Mouse (Mus musculus) forebrain, postnatal 0 days (tissue): ENCODE measurements at regions not wholly inside any gene's neighbourhood (a gene's known extent, or its start where the extent isn't known, plus 50 kb on each side); places are given as distances from the start of the nearest gene placed in this dataset.
A peak's percentile ranks its signal among the peaks of the same experiment; 100 is the strongest.

ENCODE experiments used
- ATAC-seq: fragments of 200-750 bp; cut with Nextera tagmentation; 2 replicates; pipeline ENCODE4 v1.8.0; 2017; ENCODE audit warnings: mild to moderate bottlenecking, moderate library complexity
- DNase-seq: peaks from one replicate; pipeline ENCODE4 v3.0.0-alpha.2; 2015
- H3K27ac ChIP-seq: fragments of 300-500 bp; sonication (generic); 2 replicates; pipeline ENCODE4 v1.5.1; 2014; ENCODE audit warnings: low read depth, mild to moderate bottlenecking, antibody characterized with exemption, low read length, moderate library complexity, mixed read lengths
- H3K27me3 ChIP-seq: fragments of 300-500 bp; sonication (generic); 2 replicates; pipeline ENCODE4 v1.6.1; 2014; ENCODE audit warnings: mild to moderate bottlenecking, low read length, mixed read lengths; ENCODE audit not compliant: insufficient read depth
- H3K36me3 ChIP-seq: fragments of 300-500 bp; sonication (generic); 2 replicates; pipeline ENCODE4 v1.6.1; 2014; ENCODE audit warnings: mild to moderate bottlenecking, moderate library complexity; ENCODE audit not compliant: insufficient read depth
- H3K4me1 ChIP-seq: fragments of 300-500 bp; sonication (generic); 2 replicates; pipeline ENCODE4 v1.6.1; 2014; ENCODE audit warnings: antibody characterized with exemption; ENCODE audit not compliant: insufficient read depth
- H3K4me2 ChIP-seq: fragments of 300-500 bp; sonication (generic); 2 replicates; pipeline ENCODE4 v1.6.1; 2014; ENCODE audit warnings: low read depth, mild to moderate bottlenecking, moderate library complexity
- H3K4me3 ChIP-seq: fragments of 300-500 bp; sonication (generic); 2 replicates; pipeline ENCODE4 v1.5.1; 2014; ENCODE audit warnings: low read depth, low read length, mixed read lengths
- H3K9ac ChIP-seq: fragments of 300-500 bp; sonication (generic); 2 replicates; pipeline ENCODE4 v1.6.1; 2014; ENCODE audit warnings: mild to moderate bottlenecking
- H3K9me3 ChIP-seq: fragments of 300-500 bp; sonication (generic); 2 replicates; pipeline ENCODE4 v1.6.1; 2016; ENCODE audit warnings: low read length
- CTCF ChIP-seq: sonication (generic); IDR thresholded peaks from 2 replicates; pipeline ENCODE4 v1.5.1; 2016; ENCODE audit warnings: antibody characterized with exemption, control low read depth, low read depth
- WGBS: fragments of 180-500 bp; shearing (Covaris S2); extraction: QIAGEN DNeasy Blood & Tissue Kit; methylation state at CpG from one replicate; pipeline ENCODE4 v1.1.7; 2014; 5-methylcytosine and 5-hydroxymethylcytosine counted together

DNA sequence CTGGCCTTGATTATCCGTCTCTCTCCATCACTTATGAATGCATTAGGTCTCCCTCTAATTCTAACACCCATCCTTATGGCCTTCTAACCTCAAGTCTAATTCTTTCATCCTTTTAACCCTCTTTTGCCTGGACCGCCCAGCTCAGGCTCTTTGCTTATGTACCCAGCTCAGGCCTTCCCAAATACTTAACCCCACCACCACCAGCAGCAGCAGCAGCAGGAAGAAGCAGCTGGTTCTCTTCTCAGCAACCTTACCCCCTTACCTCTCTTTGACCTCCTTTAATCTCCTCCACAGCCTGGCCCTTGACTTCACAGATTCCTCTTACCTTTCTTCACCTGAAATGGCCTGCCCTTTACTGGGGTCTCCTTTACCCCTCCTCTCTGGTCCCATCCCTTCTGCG lies 178.8 kb upstream of the Mkln1 start:
- peak overlapping the region; percentile 37 for H3K4me3 ChIP-seq
- no peaks in the 10 kb centered on the region for H3K9me3 ChIP-seq
- WGBS = 46% methylated on average over 3 of the region's 3 CpGs
- H3K4me2 ChIP-seq = peak overlapping the region; percentile 59
- no peak for DNase-seq
- peaks cover 30% of the 10 kb centered on the region for H3K27me3 ChIP-seq
- H3K4me1 ChIP-seq = peaks cover 3% of the 10 kb centered on the region; the same call in 1 of the 2 replicates
- no peak overlapping the region for H3K27ac ChIP-seq
- H3K36me3 ChIP-seq = no peaks in the 10 kb centered on the region
- TF ChIP-seq CTCF = no peak
- no peak overlapping the region for H3K9ac ChIP-seq
- no peak for ATAC-seq

DNA sequence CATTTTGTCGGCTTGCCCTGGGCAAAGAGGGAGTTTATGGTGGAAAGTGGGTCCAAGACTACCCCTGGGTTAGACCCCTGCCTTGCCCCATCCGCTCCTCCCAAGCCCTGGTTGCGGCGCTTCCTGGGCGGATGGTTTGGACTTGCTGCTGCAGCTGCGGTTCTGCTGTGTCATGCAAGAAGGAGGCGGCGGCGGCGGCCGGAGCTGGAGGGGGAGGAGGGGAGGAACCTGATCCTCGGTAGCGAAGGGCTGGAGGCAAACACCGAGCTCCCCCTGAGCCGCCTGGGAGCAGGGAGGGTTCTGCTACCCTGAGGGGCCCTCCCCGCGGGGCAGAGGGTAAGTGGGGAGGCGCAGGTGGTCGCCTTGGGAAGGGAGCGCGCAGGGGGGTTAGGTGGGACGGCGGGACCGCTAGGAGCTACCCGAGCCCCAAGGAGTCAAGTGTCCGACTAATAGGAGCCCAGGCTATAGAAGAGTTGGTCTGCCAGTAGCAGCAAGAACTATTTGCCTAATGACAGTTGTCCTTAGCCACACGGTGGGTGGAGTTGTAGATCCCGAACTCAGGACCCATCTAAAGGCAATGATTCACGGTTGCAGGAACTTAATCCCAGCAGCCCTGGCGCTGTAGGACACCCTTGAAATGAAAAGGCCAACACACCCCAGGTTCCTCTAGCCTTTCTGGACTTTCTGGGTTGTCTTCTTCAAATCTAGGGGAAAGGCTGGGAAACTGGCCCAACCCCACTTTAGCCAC lies 178.2 kb upstream of the Mkln1 start:
- Histone ChIP-seq H3K4me2 (peak overlapping the region; percentile 59), H3K27ac (no peak overlapping the region), H3K27me3 (peaks cover 30% of the 10 kb centered on the region), H3K4me3 (peak overlapping the region; percentile 37), H3K9ac (peak overlapping the region; percentile 37), H3K36me3 (no peaks in the 10 kb centered on the region), H3K9me3 (no peaks in the 10 kb centered on the region), H3K4me1 (peaks cover 3% of the 10 kb centered on the region; the same call in 1 of the 2 replicates)
- 0 out of 2 replicates have a peak, but pooled peaks have one; percentile 5 for ATAC-seq
- 2% methylated on average over 30 of the region's 30 CpGs for WGBS
- DNase-seq = peak; percentile 46
- TF ChIP-seq CTCF = no peak

DNA sequence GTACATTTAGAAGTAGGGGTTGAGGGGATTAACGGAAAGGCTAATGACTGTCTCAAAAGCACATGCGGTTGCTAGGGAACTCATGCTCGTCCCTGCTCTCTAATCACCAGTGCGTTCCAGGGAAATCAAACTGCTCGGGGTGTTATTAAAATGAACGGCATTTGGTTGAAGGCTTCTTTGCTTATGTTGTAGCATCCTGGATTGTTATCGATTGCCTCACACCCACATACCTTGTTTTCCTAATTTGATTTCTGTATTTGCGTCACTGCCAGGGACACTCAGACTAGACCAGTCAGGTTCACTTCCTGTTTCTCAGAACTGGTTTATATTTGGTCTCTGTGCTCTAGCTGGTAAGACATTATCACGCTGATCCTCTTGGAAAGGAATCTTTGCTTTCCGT lies 177.0 kb upstream of the Mkln1 start:
- DNase-seq (peak; percentile 43), ATAC-seq (no peak)
- no peak overlapping the region for H3K27ac ChIP-seq
- H3K36me3 ChIP-seq = no peaks in the 10 kb centered on the region
- WGBS = 7% methylated on average over 10 of the region's 10 CpGs
- no peak overlapping the region for H3K4me3 ChIP-seq
- H3K9me3 ChIP-seq = no peaks in the 10 kb centered on the region
- peaks cover 30% of the 10 kb centered on the region for H3K27me3 ChIP-seq
- H3K4me1 ChIP-seq = peaks cover 3% of the 10 kb centered on the region; the same call in 1 of the 2 replicates
- H3K9ac ChIP-seq = no peak overlapping the region
- peak overlapping the region; percentile 59 for H3K4me2 ChIP-seq
- no peak for TF ChIP-seq CTCF

DNA sequence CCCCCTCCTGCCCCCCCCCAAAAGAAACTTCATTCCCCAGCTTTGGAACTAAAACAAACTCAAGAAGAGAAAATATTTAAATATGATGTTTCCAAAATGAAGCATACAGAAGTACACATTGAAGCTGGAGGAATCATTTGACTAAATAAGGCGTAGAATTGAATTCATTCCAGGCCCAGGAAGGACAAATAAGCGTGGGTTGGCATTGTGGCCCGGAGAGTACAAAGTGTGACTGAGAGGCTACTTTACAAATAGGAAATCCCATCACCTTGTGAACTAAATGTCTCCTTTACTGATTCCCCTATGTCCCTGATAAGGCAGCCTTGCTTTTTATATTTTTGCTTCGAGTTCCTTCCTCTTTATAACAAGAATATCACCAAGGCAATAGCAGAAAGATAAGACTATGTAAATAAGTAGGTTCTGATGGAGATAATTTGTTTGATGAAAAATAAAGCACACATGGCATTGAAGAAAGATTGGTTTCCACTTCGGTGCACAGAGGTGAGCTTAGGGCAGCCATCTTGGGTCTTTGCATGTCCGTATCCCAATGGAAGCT lies 176.4 kb upstream of the Mkln1 start:
- peak overlapping the region; percentile 59; the same call in 1 of the 2 replicates for H3K4me2 ChIP-seq

DNA sequence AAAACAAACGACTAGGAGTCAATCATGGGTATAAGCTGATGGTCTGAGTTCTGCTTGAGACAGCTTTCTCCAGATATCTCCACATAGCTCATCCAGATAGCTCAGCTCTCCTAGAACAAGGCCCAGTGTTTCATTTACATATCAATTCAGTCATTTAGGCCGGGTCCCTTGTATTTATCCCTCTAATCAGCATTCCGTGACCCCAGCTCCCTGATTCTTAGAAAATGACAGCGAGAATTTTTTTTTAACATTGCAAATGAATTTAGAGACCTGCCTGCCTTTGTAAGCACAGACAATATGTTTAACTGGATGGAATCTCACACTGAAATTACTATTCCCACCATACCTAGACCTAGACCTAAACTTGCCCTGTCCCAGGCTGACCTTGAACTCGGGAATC lies 171.1 kb upstream of the Mkln1 start:
- Histone ChIP-seq H3K4me3 (no peak overlapping the region), H3K27ac (no peak overlapping the region), H3K9ac (no peak overlapping the region), H3K27me3 (0 out of 2 replicates have a peak, but pooled peaks cover 5% of the 10 kb centered on the region), H3K36me3 (no peaks in the 10 kb centered on the region), H3K9me3 (no peaks in the 10 kb centered on the region), H3K4me2 (no peak overlapping the region), H3K4me1 (no peaks in the 10 kb centered on the region)
- TF ChIP-seq CTCF = no peak
- WGBS = 40% methylated on average over 5 of the region's 5 CpGs
- DNase-seq (no peak), ATAC-seq (no peak)

More for the DNA sequence above, 176.4 kb upstream of the Mkln1 start:
- Histone ChIP-seq H3K9me3 (no peaks in the 10 kb centered on the region), H3K27me3 (peaks cover 30% of the 10 kb centered on the region), H3K36me3 (no peaks in the 10 kb centered on the region), H3K4me1 (peaks cover 3% of the 10 kb centered on the region; the same call in 1 of the 2 replicates), H3K9ac (no peak overlapping the region), H3K4me3 (no peak overlapping the region), H3K27ac (no peak overlapping the region)
- TF ChIP-seq CTCF = no peak
- no peak for ATAC-seq
- DNase-seq = no peak
- WGBS = 66% methylated on average over 6 of the region's 6 CpGs

DNA sequence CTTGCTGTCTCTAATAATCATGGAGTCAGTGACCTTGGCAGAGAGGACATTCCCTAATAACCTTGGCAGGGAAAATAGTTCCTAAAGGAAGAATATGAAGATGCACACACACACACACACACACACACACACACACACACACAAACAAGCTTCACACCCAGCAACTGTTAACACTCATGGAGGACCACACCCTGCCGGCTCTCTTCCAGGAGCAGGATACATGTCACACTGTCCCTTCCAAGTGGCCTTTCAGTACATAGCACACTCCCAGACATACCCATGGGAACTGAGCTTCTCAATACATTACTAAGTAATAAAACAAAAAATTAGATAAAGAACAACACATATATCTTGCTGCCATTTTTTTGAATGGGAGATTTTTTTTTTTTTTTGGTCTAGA lies 170.5 kb upstream of the Mkln1 start:
- DNase-seq = no peak
- Histone ChIP-seq H3K36me3 (no peaks in the 10 kb centered on the region), H3K27ac (no peak overlapping the region), H3K4me2 (no peak overlapping the region), H3K9me3 (no peaks in the 10 kb centered on the region), H3K27me3 (0 out of 2 replicates have a peak, but pooled peaks cover 5% of the 10 kb centered on the region), H3K9ac (no peak overlapping the region), H3K4me3 (no peak overlapping the region), H3K4me1 (peaks cover 3% of the 10 kb centered on the region; the same call in 1 of the 2 replicates)
- ATAC-seq = no peak
- no peak for TF ChIP-seq CTCF
- 87% methylated on average over 1 of the region's 1 CpGs for WGBS

DNA sequence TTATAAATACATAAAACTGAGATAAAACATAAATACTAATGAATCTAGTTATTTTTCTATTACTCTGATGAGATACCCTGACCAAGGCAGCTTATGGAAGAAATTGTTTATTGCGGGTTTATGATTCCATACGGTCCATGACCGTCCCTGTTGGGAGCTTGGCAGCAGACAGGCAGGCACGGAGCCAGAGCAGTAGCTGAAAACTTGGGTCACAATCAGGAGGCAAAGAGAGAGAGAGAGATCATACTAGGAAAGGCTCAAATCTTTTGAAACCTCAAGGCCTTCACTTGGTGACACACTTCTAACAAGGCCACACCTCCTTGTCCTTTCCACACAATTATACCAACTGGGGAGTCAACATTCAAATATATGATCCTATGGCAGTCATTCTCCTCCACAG lies 166.7 kb upstream of the Mkln1 start:
- WGBS = 79% methylated on average over 4 of the region's 4 CpGs
- Histone ChIP-seq H3K9ac (no peak overlapping the region), H3K4me2 (no peak overlapping the region), H3K4me1 (peaks cover 8% of the 10 kb centered on the region; the same call in 1 of the 2 replicates), H3K36me3 (no peaks in the 10 kb centered on the region), H3K27ac (no peak overlapping the region), H3K27me3 (no peaks in the 10 kb centered on the region), H3K9me3 (no peaks in the 10 kb centered on the region), H3K4me3 (no peak overlapping the region)
- DNase-seq = no peak
- no peak for ATAC-seq
- TF ChIP-seq CTCF = no peak
